Mouse (Mus musculus) limb, embryonic 11.5 days (tissue): ENCODE results near the gene Daam2. TPM values are rescaled to one million over a fixed set of nuclear protein-coding genes. Genes with fewer than 3 reads are reported as not detected.

Experiments
- ATAC-seq: fragments of 200-750 bp; cut with Nextera tagmentation; 2 replicates; pipeline ENCODE4 v1.8.0; 2017; ENCODE audit warnings: low read depth; ENCODE audit not compliant: insufficient number of reproducible peaks, low FRiP score, low TSS enrichment
- DNase-seq: peaks from one replicate; pipeline ENCODE4 v3.0.0-alpha.2; 2015; ENCODE audit warnings: low spot score
- H3K27ac ChIP-seq: fragments of 300-500 bp; sonication (generic); replicated peaks from 2 replicates; pipeline ENCODE4 v1.5.1; 2014; ENCODE audit warnings: low read depth, mild to moderate bottlenecking, low read length
- H3K27me3 ChIP-seq: fragments of 300-500 bp; sonication (generic); 2 replicates; pipeline ENCODE4 v1.6.1; 2014; ENCODE audit warnings: mild to moderate bottlenecking, low read length, mixed read lengths; ENCODE audit not compliant: control insufficient read depth, insufficient read depth
- H3K36me3 ChIP-seq: fragments of 300-500 bp; sonication (generic); 2 replicates; pipeline ENCODE4 v1.6.1; 2014; ENCODE audit warnings: mild to moderate bottlenecking, low read length, moderate library complexity, mixed read lengths; ENCODE audit not compliant: control insufficient read depth, insufficient read depth
- H3K4me1 ChIP-seq: fragments of 300-500 bp; sonication (generic); 2 replicates; pipeline ENCODE4 v1.6.1; 2014; ENCODE audit warnings: low read length, mixed read lengths; ENCODE audit not compliant: control insufficient read depth, insufficient read depth
- H3K4me2 ChIP-seq: fragments of 300-500 bp; sonication (generic); 2 replicates; pipeline ENCODE4 v1.6.1; 2014; ENCODE audit warnings: low read depth, mild to moderate bottlenecking, moderate library complexity; ENCODE audit not compliant: severe bottlenecking
- H3K4me3 ChIP-seq: fragments of 300-500 bp; sonication (generic); 2 replicates; pipeline ENCODE4 v1.5.1; 2014; ENCODE audit warnings: low read depth, low read length
- H3K9ac ChIP-seq: fragments of 300-500 bp; sonication (generic); 2 replicates; pipeline ENCODE4 v1.6.1; 2014; ENCODE audit warnings: mild to moderate bottlenecking, low read length
- H3K9me3 ChIP-seq: fragments of 300-500 bp; sonication (generic); 2 replicates; pipeline ENCODE4 v1.6.1; 2016; ENCODE audit warnings: low read length; ENCODE audit not compliant: control insufficient read depth
- WGBS: fragments of 180-500 bp; shearing (Covaris S2); extraction: QIAGEN DNeasy Blood & Tissue Kit; methylation state at CpG from one replicate; pipeline ENCODE4 v1.1.7; 2014; 5-methylcytosine and 5-hydroxymethylcytosine counted together
- polyA plus RNA-seq: library from polyadenylated mRNA; unstranded; fragments of >200 nt; fragmentation: Nextera tagmentation; extraction: Ambion mirVana; gene quantifications from 2 replicates; pipeline ENCODE4 v1.2.1, GENCODE M21; 2014

Gene Daam2
- polyA plus RNA-seq, 1 experiment from 2014 or later: 8.6 TPM

GRCm38 (mm10) chr17:49545997-49546396 lies 18.1 kb downstream of the Daam2 start:
- Histone ChIP-seq H3K4me3 (no peak overlapping the region), H3K36me3 (no peaks in the 10 kb centered on the region), H3K27ac (no peak overlapping the region), H3K9me3 (no peaks in the 10 kb centered on the region), H3K4me1 (peaks cover 1% of the 10 kb centered on the region; the same call in 1 of the 2 replicates), H3K9ac (no peak overlapping the region), H3K27me3 (no peaks in the 10 kb centered on the region), H3K4me2 (no peak overlapping the region)
- ATAC-seq: no peak
- no peak for DNase-seq
- 90% methylated on average over 4 of the region's 4 CpGs for WGBS

- Histone ChIP-seq H3K36me3 (no peaks in the 10 kb centered on the region), H3K4me1 (peaks cover 3% of the 10 kb centered on the region; the same call in 1 of the 2 replicates), H3K27ac (no peak overlapping the region), H3K9ac (no peak overlapping the region), H3K27me3 (no peaks in the 10 kb centered on the region), H3K4me3 (no peak overlapping the region), H3K4me2 (no peak overlapping the region), H3K9me3 (no peaks in the 10 kb centered on the region)
- 84% methylated on average over 4 of the region's 4 CpGs for WGBS
- DNase-seq (no peak), ATAC-seq (no peak)
These were observed 18.7 kb downstream of the Daam2 start for GRCm38 (mm10) chr17:49545424-49545823.

- no peaks in the 10 kb centered on the region for H3K27me3 ChIP-seq
- H3K36me3 ChIP-seq: no peaks in the 10 kb centered on the region
- peaks cover 3% of the 10 kb centered on the region; the same call in 1 of the 2 replicates for H3K4me1 ChIP-seq
- H3K9ac ChIP-seq: no peak overlapping the region
- ATAC-seq: no peak
- H3K9me3 ChIP-seq: no peaks in the 10 kb centered on the region
- DNase-seq: no peak
- 89% methylated on average over 2 of the region's 2 CpGs for WGBS
- H3K4me2 ChIP-seq: no peak overlapping the region
- no peak overlapping the region for H3K27ac ChIP-seq
- H3K4me3 ChIP-seq: no peak overlapping the region
These were observed 19.6 kb downstream of the Daam2 start for GRCm38 (mm10) chr17:49544561-49544960.

- Histone ChIP-seq H3K9me3 (no peaks in the 10 kb centered on the region), H3K4me2 (no peak overlapping the region), H3K4me1 (peaks cover 7% of the 10 kb centered on the region; the same call in 1 of the 2 replicates), H3K4me3 (no peak overlapping the region), H3K27me3 (no peaks in the 10 kb centered on the region), H3K9ac (no peak overlapping the region), H3K36me3 (no peaks in the 10 kb centered on the region), H3K27ac (no peak overlapping the region; the same call in 1 of the 2 replicates)
- ATAC-seq (no peak), DNase-seq (peak; percentile 53)
- WGBS: 57% methylated on average over 14 of the region's 14 CpGs
These were observed 23.4 kb downstream of the Daam2 start for GRCm38 (mm10) chr17:49540706-49541105.

GRCm38 (mm10) chr17:49539204-49539603 lies 24.9 kb downstream of the Daam2 start:
- ATAC-seq: no peak
- no peak overlapping the region for H3K9ac ChIP-seq
- H3K4me2 ChIP-seq: no peak overlapping the region
- no peaks in the 10 kb centered on the region for H3K9me3 ChIP-seq
- H3K27me3 ChIP-seq: no peaks in the 10 kb centered on the region
- no peak for DNase-seq
- peaks cover 7% of the 10 kb centered on the region; the same call in 1 of the 2 replicates for H3K4me1 ChIP-seq
- no peak overlapping the region for H3K4me3 ChIP-seq
- H3K27ac ChIP-seq: no peak overlapping the region
- 70% methylated on average over 8 of the region's 8 CpGs for WGBS
- no peaks in the 10 kb centered on the region for H3K36me3 ChIP-seq

- H3K9ac ChIP-seq: no peak overlapping the region
- ATAC-seq (no peak), DNase-seq (no peak)
- no peak overlapping the region for H3K4me2 ChIP-seq
- WGBS: 63% methylated on average over 4 of the region's 4 CpGs
- H3K9me3 ChIP-seq: no peaks in the 10 kb centered on the region
- no peaks in the 10 kb centered on the region for H3K27me3 ChIP-seq
- H3K4me3 ChIP-seq: no peak overlapping the region
- H3K27ac ChIP-seq: no peak overlapping the region
- 0 out of 2 replicates have a peak, but pooled peaks cover 4% of the 10 kb centered on the region for H3K4me1 ChIP-seq
- no peaks in the 10 kb centered on the region for H3K36me3 ChIP-seq
These were observed 28.6 kb downstream of the Daam2 start for GRCm38 (mm10) chr17:49535580-49535979.

- no peak overlapping the region for H3K4me3 ChIP-seq
- H3K36me3 ChIP-seq: no peaks in the 10 kb centered on the region
- no peak overlapping the region for H3K4me2 ChIP-seq
- WGBS: 87% methylated on average over 9 of the region's 9 CpGs
- H3K9me3 ChIP-seq: no peaks in the 10 kb centered on the region
- no peak overlapping the region for H3K9ac ChIP-seq
- no peak for ATAC-seq
- 0 out of 2 replicates have a peak, but pooled peaks cover 1% of the 10 kb centered on the region for H3K4me1 ChIP-seq
- no peak overlapping the region for H3K27ac ChIP-seq
- no peak for DNase-seq
- no peaks in the 10 kb centered on the region for H3K27me3 ChIP-seq
These were observed 29.9 kb downstream of the Daam2 start for GRCm38 (mm10) chr17:49534267-49534719.

GRCm38 (mm10) chr17:49531661-49532060 lies 32.5 kb downstream of the Daam2 start:
- DNase-seq (no peak), ATAC-seq (no peak)
- Histone ChIP-seq H3K4me2 (no peak overlapping the region), H3K27me3 (no peaks in the 10 kb centered on the region), H3K4me1 (no peaks in the 10 kb centered on the region), H3K9ac (no peak overlapping the region), H3K4me3 (no peak overlapping the region), H3K9me3 (no peaks in the 10 kb centered on the region), H3K27ac (no peak overlapping the region), H3K36me3 (no peaks in the 10 kb centered on the region)
- WGBS: 91% methylated on average over 5 of the region's 5 CpGs

- Histone ChIP-seq H3K4me3 (no peak overlapping the region), H3K27me3 (no peaks in the 10 kb centered on the region), H3K9me3 (no peaks in the 10 kb centered on the region), H3K4me1 (no peaks in the 10 kb centered on the region), H3K36me3 (no peaks in the 10 kb centered on the region), H3K4me2 (no peak overlapping the region), H3K9ac (no peak overlapping the region), H3K27ac (no peak overlapping the region)
- WGBS: 25% methylated on average over 3 of the region's 3 CpGs
- DNase-seq: peak; percentile 69
- no peak for ATAC-seq
These were observed 33.9 kb downstream of the Daam2 start for GRCm38 (mm10) chr17:49530215-49530614.
